Mouse (Mus musculus) adrenal gland, postnatal 4 days (tissue): ENCODE results near the gene B3galt5. TPM values are rescaled to one million over a fixed set of nuclear protein-coding genes. Genes with fewer than 3 reads are reported as not detected.

Source experiments
- DNase-seq, 2 experiments: peaks; one replicate each; pipeline ENCODE4 v3.0.0; 2021 to 2022; ENCODE audit warnings: low spot score in 2 of 2, mixed read lengths in 2 of 2
- total RNA-seq, 2 experiments: library from RNA; stranded (reverse); gene quantifications; 2 replicates each; pipeline ENCODE4 v1.2.3; 2021

The B3galt5 gene
- total RNA-seq, 2 experiments from 2014 or later: 0.37 to 1.8 TPM

DNA sequence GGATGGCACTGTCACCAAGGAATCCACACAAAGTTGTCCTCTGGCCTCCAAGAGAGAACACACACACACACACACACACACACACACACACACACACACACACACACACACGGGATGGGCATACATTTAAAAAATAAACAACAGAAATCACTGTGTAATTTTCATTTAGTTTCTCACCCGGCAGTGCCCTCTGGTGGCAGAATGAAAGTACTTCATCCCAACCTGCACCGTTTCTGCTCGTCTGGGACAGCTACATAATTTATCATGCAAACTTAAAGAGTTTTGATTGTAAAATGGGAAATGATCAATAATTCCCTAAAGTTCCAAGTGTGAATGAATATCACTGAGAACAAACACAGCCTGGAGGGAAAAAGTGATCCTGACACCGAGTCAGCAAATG is 105.7 kb downstream of the B3galt5 start:
- no peak for DNase-seq

DNA sequence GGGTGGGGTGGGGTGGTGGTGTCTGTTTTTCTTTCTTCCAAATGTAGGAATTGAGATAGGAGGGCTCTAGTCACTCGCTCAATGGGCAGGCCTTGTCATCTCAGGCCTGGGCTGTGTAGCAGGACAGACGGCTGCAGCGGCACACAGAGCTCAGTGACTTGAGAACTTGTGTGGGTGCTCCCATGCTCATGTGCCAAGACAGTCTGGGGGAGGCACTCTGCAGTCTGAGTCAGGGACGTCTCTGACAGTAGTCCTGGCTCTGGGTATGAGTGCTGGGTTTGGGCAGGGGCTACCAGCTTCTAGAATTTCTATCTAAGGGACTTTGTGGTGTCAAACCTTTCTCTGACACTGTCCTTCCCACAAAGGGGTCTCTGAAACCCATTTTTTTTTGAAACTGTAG is 106.3 kb downstream of the B3galt5 start:
- DNase-seq: no peak

- peak; percentile 43 to 63 for DNase-seq
These were observed 109.5 kb downstream of the B3galt5 start for GRCm38 (mm10) chr16:96345117-96345516.

GRCm38 (mm10) chr16:96348070-96348469 is 112.5 kb downstream of the B3galt5 start:
- no peak for DNase-seq

- no peak for DNase-seq
These were observed 113.2 kb downstream of the B3galt5 start for GRCm38 (mm10) chr16:96348766-96349165.

GRCm38 (mm10) chr16:96351520-96351919 is 115.9 kb downstream of the B3galt5 start:
- DNase-seq: no peak

GRCm38 (mm10) chr16:96353296-96353896 is 117.8 kb downstream of the B3galt5 start:
- no peak for DNase-seq

DNA sequence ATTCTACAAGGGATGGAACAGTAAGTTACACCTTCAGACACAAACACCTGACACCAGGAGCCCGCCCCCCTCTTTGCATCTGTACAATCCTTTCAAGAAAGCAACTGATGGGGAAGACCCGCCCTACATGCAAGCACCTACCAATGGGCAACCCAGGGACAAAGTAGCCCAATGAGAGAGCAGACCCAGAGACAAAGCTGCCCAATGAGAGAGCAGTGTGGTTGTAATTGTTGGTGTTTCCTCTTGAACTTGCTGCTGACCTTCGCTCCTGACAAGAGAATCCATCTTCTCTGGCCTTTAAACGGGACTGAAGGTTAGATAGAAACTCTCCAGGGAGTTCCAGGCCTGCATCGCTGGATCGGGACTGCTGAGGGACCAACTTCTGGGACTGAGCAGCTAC is 118.4 kb downstream of the B3galt5 start:
- DNase-seq: no peak

DNA sequence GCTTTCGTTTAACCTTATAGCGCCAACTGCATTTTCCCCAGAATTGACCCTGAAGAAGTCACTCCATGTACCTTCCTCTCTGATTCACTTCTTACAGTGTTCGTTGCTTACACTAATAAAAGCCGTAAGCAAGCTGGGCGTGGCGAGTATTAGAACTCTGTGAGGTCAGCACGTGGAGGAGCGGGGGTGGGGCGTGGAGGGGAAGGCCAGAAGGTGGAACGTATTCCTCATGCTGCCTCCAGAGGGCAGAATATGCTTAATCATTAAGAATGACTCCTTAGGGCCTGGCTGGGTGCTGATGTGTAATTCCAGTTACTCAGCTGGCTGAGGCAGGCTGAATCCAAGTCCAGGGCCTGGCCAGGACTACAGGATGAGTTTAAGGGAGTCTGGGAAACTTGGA is 122.3 kb downstream of the B3galt5 start:
- DNase-seq: peak; percentile 19 to 57

- no peak for DNase-seq
These were observed 125.9 kb downstream of the B3galt5 start for GRCm38 (mm10) chr16:96361305-96362124.

DNA sequence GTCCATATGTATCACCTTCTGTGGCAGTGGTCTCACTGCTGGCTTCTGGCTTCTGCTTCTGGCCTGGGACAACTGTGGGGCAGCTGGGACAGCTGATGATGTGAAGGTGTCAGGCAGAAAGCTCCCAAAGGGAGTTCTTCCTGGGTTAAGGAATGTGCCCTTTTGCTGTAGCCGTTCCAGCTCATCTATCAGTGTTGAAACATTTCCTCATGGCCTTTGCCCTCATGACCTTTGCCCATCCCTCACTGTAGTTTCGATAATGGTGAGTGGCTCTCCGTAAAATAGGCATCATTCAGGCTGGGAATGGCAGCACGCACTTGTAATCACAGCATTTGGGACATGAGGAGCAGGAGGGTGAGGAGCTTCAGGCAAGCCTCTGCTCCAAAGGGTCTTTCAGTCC is 127.3 kb downstream of the B3galt5 start:
- no peak for DNase-seq

GRCm38 (mm10) chr16:96363277-96363676 is 127.7 kb downstream of the B3galt5 start:
- no peak for DNase-seq

- no peak for DNase-seq
These were observed 129.3 kb downstream of the B3galt5 start for GRCm38 (mm10) chr16:96364870-96365269.

Other genes with a start within 250 kb of the B3galt5 start
- gene Psmg1, start 244.8 kb upstream of the B3galt5 start, total RNA-seq: 10 to 100 TPM; 37.9 to 40.5 TPM
- gene Brwd1, start 153.3 kb upstream of the B3galt5 start, total RNA-seq: 100 to 1,000 TPM in 1 of 2 experiments, 10 to 100 TPM in 1; 83.2 to 103 TPM
- 100 to 1,000 TPM; 270 to 285 TPM for gene Hmgn1, start 108.1 kb upstream of the B3galt5 start, total RNA-seq
- 10 to 100 TPM; 31.5 to 31.9 TPM for gene Wrb, start 90.4 kb upstream of the B3galt5 start, total RNA-seq
- 1 to 10 TPM; 3.2 to 4.4 TPM for gene Lca5l, start 43.5 kb upstream of the B3galt5 start, total RNA-seq
- gene Sh3bgr, start 35.4 kb upstream of the B3galt5 start, total RNA-seq: 10 to 100 TPM in 1 of 2 experiments, 1 to 10 TPM in 1; 9.0 to 23.2 TPM
- 1 to 10 TPM; 1.0 to 2.2 TPM for gene Itgb2l, start 207.8 kb downstream of the B3galt5 start, total RNA-seq
- 10 to 100 TPM; 32.9 to 34.7 TPM for gene Pcp4, start 231.8 kb downstream of the B3galt5 start, total RNA-seq